Mouse (Mus musculus): ENCODE measurements at regions not wholly inside any gene's neighbourhood (a gene's known extent, or its start where the extent isn't known, plus 50 kb on each side); places are given as distances from the start of the nearest gene placed in this dataset.

- Histone ChIP-seq H3K4me3 (no peak overlapping the region), H3K4me2 (no peak overlapping the region), H3K9ac (no peak overlapping the region), H3K27ac (no peak overlapping the region), H3K27me3 (no peaks in the 10 kb centered on the region; the same call in 1 of the 2 replicates), H3K36me3 (ENCODE audit: poor library complexity, severe bottlenecking) (no peaks in the 10 kb centered on the region), H3K9me3 (replicated peaks) (no peaks in the 10 kb centered on the region), H3K4me1 (peaks cover 8% of the 10 kb centered on the region)
- WGBS = 76% methylated on average over 7 of the region's 7 CpGs
- ATAC-seq = no peak
Measured at GRCm38 (mm10) chr3:149846941-149847539, 856.7 kb upstream of the Adgrl2 start.

- Histone ChIP-seq H3K9ac (no peak overlapping the region), H3K4me1 (peaks cover 8% of the 10 kb centered on the region), H3K4me3 (no peak overlapping the region), H3K27me3 (no peaks in the 10 kb centered on the region; the same call in 1 of the 2 replicates), H3K4me2 (no peak overlapping the region), H3K36me3 (ENCODE audit: poor library complexity, severe bottlenecking) (no peaks in the 10 kb centered on the region), H3K27ac (no peak overlapping the region), H3K9me3 (replicated peaks) (no peaks in the 10 kb centered on the region)
- WGBS = 53% methylated on average over 3 of the region's 3 CpGs
- ATAC-seq = no peak
Measured at GRCm38 (mm10) chr3:149845826-149846486, 855.6 kb upstream of the Adgrl2 start.

DNA sequence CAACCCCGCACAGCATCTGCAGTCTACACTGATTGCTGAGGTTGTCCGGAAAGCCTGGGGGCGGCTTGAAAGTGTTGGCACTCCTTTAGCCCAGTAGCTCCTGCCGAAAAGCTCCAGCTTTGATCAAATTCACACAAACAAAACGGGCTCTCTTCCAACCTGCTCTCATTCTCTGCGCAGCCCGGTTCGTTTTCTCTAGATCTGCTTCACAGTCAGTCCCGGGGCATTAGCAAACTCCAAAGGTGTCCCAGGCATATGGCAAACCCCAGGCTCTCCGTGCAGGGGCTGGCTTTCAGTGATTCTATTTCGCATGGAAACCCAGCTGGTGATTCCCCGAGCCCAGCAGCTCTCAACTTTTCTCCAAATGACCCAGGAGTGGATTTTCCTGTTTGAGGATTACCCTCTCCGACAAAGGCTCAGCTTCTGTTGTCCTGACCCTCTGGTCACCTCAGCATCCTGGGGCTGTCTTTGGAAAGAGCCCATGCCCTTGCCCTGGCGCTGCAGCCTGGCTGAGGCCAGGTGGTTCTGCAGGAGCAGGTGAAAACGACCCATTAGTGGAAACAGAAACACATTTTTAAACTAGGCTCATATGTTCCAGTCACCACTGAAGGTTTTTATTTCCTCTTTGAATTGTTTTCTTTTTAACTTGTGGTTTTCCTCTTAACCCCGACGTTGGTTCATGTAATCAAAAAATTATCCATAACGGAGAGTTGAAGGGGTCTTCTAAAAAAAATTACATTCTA is 854.9 kb upstream of the Adgrl2 start:
- H3K9ac ChIP-seq = no peak overlapping the region; the same call in 1 of the 2 replicates
- no peak overlapping the region for H3K4me3 ChIP-seq
- WGBS = 13% methylated on average over 18 of the region's 18 CpGs
- H3K4me1 ChIP-seq = peaks cover 8% of the 10 kb centered on the region
- ATAC-seq = peak; percentile 85
- no peaks in the 10 kb centered on the region for H3K36me3 ChIP-seq (ENCODE audit: poor library complexity, severe bottlenecking)
- no peak overlapping the region for H3K27ac ChIP-seq
- H3K27me3 ChIP-seq = no peaks in the 10 kb centered on the region; the same call in 1 of the 2 replicates
- no peaks in the 10 kb centered on the region for H3K9me3 ChIP-seq (replicated peaks)
- peak overlapping the region; percentile 54 for H3K4me2 ChIP-seq

GRCm38 (mm10) chr3:149837921-149838320 is 847.6 kb upstream of the Adgrl2 start:
- H3K4me3 ChIP-seq = no peak overlapping the region
- no peaks in the 10 kb centered on the region for H3K27me3 ChIP-seq
- no peaks in the 10 kb centered on the region for H3K36me3 ChIP-seq (ENCODE audit: poor library complexity, severe bottlenecking)
- ATAC-seq = peak; percentile 50; the same call in 1 of the 2 replicates
- H3K9me3 ChIP-seq (replicated peaks) = no peaks in the 10 kb centered on the region
- peaks cover 8% of the 10 kb centered on the region; the same call in 1 of the 2 replicates for H3K4me1 ChIP-seq
- H3K27ac ChIP-seq = no peak overlapping the region
- no peak overlapping the region for H3K4me2 ChIP-seq
- no peak overlapping the region for H3K9ac ChIP-seq

- Histone ChIP-seq H3K4me3 (no peak overlapping the region), H3K9me3 (replicated peaks) (no peaks in the 10 kb centered on the region), H3K4me2 (peak overlapping the region; percentile 25), H3K27me3 (no peaks in the 10 kb centered on the region), H3K4me1 (peaks cover 8% of the 10 kb centered on the region; the same call in 1 of the 2 replicates), H3K36me3 (ENCODE audit: poor library complexity, severe bottlenecking) (no peaks in the 10 kb centered on the region), H3K27ac (no peak overlapping the region), H3K9ac (no peak overlapping the region)
- 10% methylated on average over 11 of the region's 11 CpGs for WGBS
- peak; percentile 61; the same call in 1 of the 2 replicates for ATAC-seq
Measured at GRCm38 (mm10) chr3:149836467-149837233, 846.3 kb upstream of the Adgrl2 start.

- no peak for ATAC-seq
Measured at GRCm38 (mm10) chr3:149827181-149827580, 836.8 kb upstream of the Adgrl2 start.

GRCm38 (mm10) chr3:149826757-149827156 is 836.4 kb upstream of the Adgrl2 start:
- no peaks in the 10 kb centered on the region for H3K36me3 ChIP-seq (ENCODE audit: poor library complexity, severe bottlenecking)
- peaks cover 4% of the 10 kb centered on the region; the same call in 1 of the 2 replicates for H3K4me1 ChIP-seq
- no peak overlapping the region for H3K4me3 ChIP-seq
- no peaks in the 10 kb centered on the region for H3K9me3 ChIP-seq (replicated peaks)
- H3K27ac ChIP-seq = no peak overlapping the region
- H3K9ac ChIP-seq = no peak overlapping the region
- peak; percentile 19; the same call in 1 of the 2 replicates for ATAC-seq
- 7% methylated on average over 9 of the region's 9 CpGs for WGBS
- H3K27me3 ChIP-seq = no peaks in the 10 kb centered on the region
- no peak overlapping the region for H3K4me2 ChIP-seq

More at GRCm38 (mm10) chr3:149827181-149827580, 836.8 kb upstream of the Adgrl2 start:
- peaks cover 4% of the 10 kb centered on the region; the same call in 1 of the 2 replicates for H3K4me1 ChIP-seq
- H3K36me3 ChIP-seq (ENCODE audit: poor library complexity, severe bottlenecking) = no peaks in the 10 kb centered on the region
- no peak overlapping the region for H3K9ac ChIP-seq
- no peaks in the 10 kb centered on the region for H3K9me3 ChIP-seq (replicated peaks)
- no peak overlapping the region for H3K27ac ChIP-seq
- no peak overlapping the region for H3K4me3 ChIP-seq
- H3K4me2 ChIP-seq = no peak overlapping the region
- 12% methylated on average over 2 of the region's 2 CpGs for WGBS
- no peaks in the 10 kb centered on the region for H3K27me3 ChIP-seq

DNA sequence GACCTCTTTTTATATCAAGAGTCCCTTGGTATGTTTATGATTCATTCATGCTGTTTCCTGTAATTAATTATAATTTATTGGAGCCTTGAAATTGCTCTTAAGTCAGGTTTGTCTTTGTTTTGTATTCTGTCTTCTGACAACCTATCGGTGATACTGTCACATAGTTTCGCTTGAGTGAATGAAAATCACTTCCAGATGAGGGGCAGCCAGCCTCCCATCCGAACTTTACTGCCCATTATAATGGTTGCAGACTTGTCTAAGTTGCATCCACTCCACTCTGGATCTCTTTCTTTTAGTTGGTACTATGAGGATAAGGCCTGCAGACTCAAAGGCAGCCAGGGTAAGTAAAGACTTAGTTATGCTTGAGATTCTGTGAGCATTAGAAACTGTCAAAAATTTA is 830.3 kb upstream of the Adgrl2 start:
- no peaks in the 10 kb centered on the region for H3K36me3 ChIP-seq (ENCODE audit: poor library complexity, severe bottlenecking)
- 78% methylated on average over 3 of the region's 3 CpGs for WGBS

GRCm38 (mm10) chr3:149819863-149820262 is 829.5 kb upstream of the Adgrl2 start:
- ATAC-seq = no peak
- Histone ChIP-seq H3K27ac (no peak overlapping the region), H3K9me3 (replicated peaks) (no peaks in the 10 kb centered on the region), H3K9ac (no peak overlapping the region), H3K27me3 (no peaks in the 10 kb centered on the region), H3K4me1 (no peaks in the 10 kb centered on the region), H3K4me2 (no peak overlapping the region), H3K36me3 (ENCODE audit: poor library complexity, severe bottlenecking) (no peaks in the 10 kb centered on the region), H3K4me3 (no peak overlapping the region)
- 79% methylated on average over 4 of the region's 4 CpGs for WGBS

More for the DNA sequence above, 830.3 kb upstream of the Adgrl2 start:
- Histone ChIP-seq H3K4me3 (no peak overlapping the region), H3K4me2 (no peak overlapping the region), H3K4me1 (no peaks in the 10 kb centered on the region), H3K9ac (no peak overlapping the region), H3K27me3 (no peaks in the 10 kb centered on the region), H3K27ac (no peak overlapping the region), H3K9me3 (replicated peaks) (no peaks in the 10 kb centered on the region)
- no peak for ATAC-seq

- no peak overlapping the region for H3K4me2 ChIP-seq
- H3K27ac ChIP-seq = no peak overlapping the region
- no peaks in the 10 kb centered on the region for H3K4me1 ChIP-seq
- ATAC-seq = no peak
- H3K27me3 ChIP-seq = no peaks in the 10 kb centered on the region
- no peak overlapping the region for H3K9ac ChIP-seq
- no peak overlapping the region for H3K4me3 ChIP-seq
- H3K9me3 ChIP-seq (replicated peaks) = no peaks in the 10 kb centered on the region
- H3K36me3 ChIP-seq (ENCODE audit: poor library complexity, severe bottlenecking) = no peaks in the 10 kb centered on the region
- 90% methylated on average over 2 of the region's 2 CpGs for WGBS
Measured at GRCm38 (mm10) chr3:149819081-149819480, 828.7 kb upstream of the Adgrl2 start.

GRCm38 (mm10) chr3:149811036-149811435 is 820.7 kb upstream of the Adgrl2 start:
- H3K4me1 ChIP-seq = no peaks in the 10 kb centered on the region
- WGBS = 33% methylated on average over 2 of the region's 2 CpGs
- H3K27ac ChIP-seq = no peak overlapping the region

More at GRCm38 (mm10) chr3:149811036-149811435, 820.7 kb upstream of the Adgrl2 start:
- ATAC-seq = no peak
- Histone ChIP-seq H3K9me3 (replicated peaks) (no peaks in the 10 kb centered on the region), H3K4me3 (no peak overlapping the region), H3K36me3 (ENCODE audit: poor library complexity, severe bottlenecking) (no peaks in the 10 kb centered on the region), H3K4me2 (no peak overlapping the region), H3K9ac (no peak overlapping the region), H3K27me3 (no peaks in the 10 kb centered on the region)

Data from forebrain, embryonic 13.5 days (tissue).